Mouse (Mus musculus): ENCODE data around the gene Suds3. TPM values are rescaled to one million over a fixed set of nuclear protein-coding genes. Genes with fewer than 3 reads are reported as not detected.

Gene Suds3
- polyA plus RNA-seq, 1 experiment: 76.0 TPM

DNA sequence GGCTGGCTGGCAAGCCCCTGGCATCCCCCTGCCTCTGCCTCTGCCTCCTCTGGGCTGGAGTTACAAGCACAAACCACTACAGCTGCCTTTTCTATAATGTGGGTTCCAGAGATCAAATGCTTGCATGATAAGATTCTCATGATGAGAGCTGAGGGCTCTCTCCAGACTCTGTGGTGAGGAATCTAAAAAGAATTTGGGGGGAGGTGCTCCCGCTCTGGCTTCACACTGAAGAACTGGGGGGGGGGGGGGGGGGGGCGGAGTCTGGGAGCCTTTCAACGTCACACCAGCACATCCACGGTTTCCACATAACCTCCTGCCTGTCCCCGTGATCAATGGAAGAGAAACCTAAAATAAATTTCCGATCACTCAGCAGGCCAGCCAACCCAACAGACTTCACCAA lies 26.1 kb downstream of the Suds3 start:
- peaks cover 19% of the 10 kb centered on the region for H3K36me3 ChIP-seq (ENCODE audit: control insufficient read depth, insufficient read depth)
- H3K27me3 ChIP-seq (ENCODE audit: control insufficient read depth, insufficient read depth, insufficient read length): peaks cover 3% of the 10 kb centered on the region
- no peak for TF ChIP-seq MYOD1 (IDR thresholded peaks at IDR 0.05; ENCODE audit: control insufficient read depth, insufficient read length, low read depth)
- no peak for TF ChIP-seq USF1 (IDR thresholded peaks at IDR 0.05; ENCODE audit: low read depth)
- TF ChIP-seq CTCF (IDR thresholded peaks at IDR 0.05; ENCODE audit: control insufficient read depth, insufficient read depth, insufficient read length): no peak
- no peak for TF ChIP-seq CEBPB (IDR thresholded peaks at IDR 0.05; ENCODE audit: low read depth)
- no peak for TF ChIP-seq FOSL1 (IDR thresholded peaks at IDR 0.05; ENCODE audit: insufficient read depth, low read length, poor library complexity, severe bottlenecking)
- TF ChIP-seq MYOG (IDR thresholded peaks at IDR 0.05; ENCODE audit: control insufficient read depth, extremely low read depth, insufficient read length): no peak
- TF ChIP-seq MAX (IDR thresholded peaks at IDR 0.05): no peak
- H3ac ChIP-seq (ENCODE audit: control insufficient read depth, insufficient read length, low read depth): no peak overlapping the region
- no peaks in the 10 kb centered on the region for H3K79me2 ChIP-seq (ENCODE audit: control insufficient read depth, insufficient read depth)
- H3K79me3 ChIP-seq (ENCODE audit: low read depth): no peaks in the 10 kb centered on the region
- no peak overlapping the region for H3K4me3 ChIP-seq (ENCODE audit: insufficient read depth, poor library complexity, severe bottlenecking)

DNA sequence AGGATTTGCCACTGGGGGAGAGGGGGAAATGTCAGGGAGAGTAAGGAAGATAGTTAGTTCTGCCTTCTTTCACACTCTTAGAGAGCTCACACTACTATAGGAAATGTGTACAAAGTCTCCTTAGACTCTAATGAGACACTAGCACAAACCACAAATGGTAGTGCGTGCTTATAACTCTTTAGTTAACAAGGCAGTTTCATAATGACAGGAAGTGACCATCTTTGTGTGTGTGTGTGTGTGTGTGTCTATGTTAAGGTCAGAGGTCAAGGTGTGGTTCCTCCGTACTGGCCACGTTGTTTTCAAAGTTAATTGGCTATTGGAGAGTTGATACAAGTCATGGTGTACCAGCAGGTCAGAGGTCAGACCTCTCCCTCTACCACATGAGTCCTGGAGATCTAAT lies 26.8 kb downstream of the Suds3 start:
- H3K4me3 ChIP-seq (ENCODE audit: insufficient read depth, poor library complexity, severe bottlenecking): no peak overlapping the region
- no peak for TF ChIP-seq USF1 (IDR thresholded peaks at IDR 0.05; ENCODE audit: low read depth)
- no peak for TF ChIP-seq MAX (IDR thresholded peaks at IDR 0.05)
- TF ChIP-seq MYOG (IDR thresholded peaks at IDR 0.05; ENCODE audit: control insufficient read depth, extremely low read depth, insufficient read length): no peak
- H3ac ChIP-seq (ENCODE audit: control insufficient read depth, insufficient read length, low read depth): no peak overlapping the region
- H3K79me3 ChIP-seq (ENCODE audit: low read depth): no peaks in the 10 kb centered on the region
- H3K36me3 ChIP-seq (ENCODE audit: control insufficient read depth, insufficient read depth): peaks cover 12% of the 10 kb centered on the region
- H3K79me2 ChIP-seq (ENCODE audit: control insufficient read depth, insufficient read depth): no peaks in the 10 kb centered on the region
- H3K27me3 ChIP-seq (ENCODE audit: control insufficient read depth, insufficient read depth, insufficient read length): peaks cover 3% of the 10 kb centered on the region

DNA sequence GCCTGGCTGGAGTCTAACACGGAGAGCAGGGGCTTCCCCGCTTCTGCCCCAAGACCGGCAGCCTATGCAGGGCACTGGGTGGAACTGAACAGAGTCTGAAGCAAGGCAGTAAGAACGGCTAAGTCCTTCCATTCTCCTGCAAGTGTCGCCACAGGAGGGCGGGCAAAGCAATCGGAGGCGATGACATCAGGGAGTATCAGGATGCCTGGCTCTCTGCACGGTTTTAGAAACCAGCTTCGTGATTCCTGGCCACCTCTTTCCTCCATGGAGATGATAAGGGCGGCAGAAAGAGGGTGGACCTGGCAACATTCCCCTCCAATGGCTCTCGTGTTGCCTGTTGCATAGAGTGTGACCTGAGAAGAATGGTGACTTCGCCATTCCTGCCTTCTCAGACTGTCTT lies 28.2 kb downstream of the Suds3 start:
- H3K36me3 ChIP-seq (ENCODE audit: control insufficient read depth, insufficient read depth): peaks cover 6% of the 10 kb centered on the region
- no peak overlapping the region for H3K4me3 ChIP-seq (ENCODE audit: insufficient read depth, poor library complexity, severe bottlenecking)
- no peak overlapping the region for H3ac ChIP-seq (ENCODE audit: control insufficient read depth, insufficient read length, low read depth)
- H3K27me3 ChIP-seq (ENCODE audit: control insufficient read depth, insufficient read depth, insufficient read length): peaks cover 3% of the 10 kb centered on the region
- TF ChIP-seq MAX (IDR thresholded peaks at IDR 0.05) (no peak), CTCF (IDR thresholded peaks at IDR 0.05; ENCODE audit: control insufficient read depth, insufficient read depth, insufficient read length) (no peak), MYOD1 (IDR thresholded peaks at IDR 0.05; ENCODE audit: control insufficient read depth, insufficient read length, low read depth) (no peak), MYOG (IDR thresholded peaks at IDR 0.05; ENCODE audit: control insufficient read depth, extremely low read depth, insufficient read length) (no peak), CEBPB (IDR thresholded peaks at IDR 0.05; ENCODE audit: low read depth) (no peak)
- H3K79me2 ChIP-seq (ENCODE audit: control insufficient read depth, insufficient read depth): no peaks in the 10 kb centered on the region
- H3K79me3 ChIP-seq (ENCODE audit: low read depth): no peaks in the 10 kb centered on the region

DNA sequence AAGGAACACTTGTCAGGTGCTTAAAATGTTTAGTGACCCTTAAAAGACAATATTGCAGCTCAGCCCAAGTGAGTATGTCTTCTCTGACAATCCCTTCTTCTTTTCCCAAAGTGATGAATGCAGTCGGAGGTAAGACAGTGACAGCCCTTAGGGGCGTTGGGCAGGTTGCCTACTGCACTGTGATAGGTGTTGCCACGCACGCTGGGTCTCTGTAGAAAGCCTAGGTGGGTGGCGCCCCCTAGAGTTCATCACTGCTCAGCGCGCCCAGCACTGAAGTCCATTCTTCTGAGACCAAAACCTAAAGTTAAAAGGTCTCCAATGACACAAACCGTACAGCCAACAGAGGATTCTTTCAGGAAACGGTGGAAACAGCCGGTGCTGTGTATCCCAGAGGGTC lies 46.4 kb downstream of the Suds3 start:
- Histone ChIP-seq H3K36me3 (ENCODE audit: control insufficient read depth, insufficient read depth) (no peaks in the 10 kb centered on the region), H3ac (ENCODE audit: control insufficient read depth, insufficient read length, low read depth) (no peak overlapping the region), H3K27me3 (ENCODE audit: control insufficient read depth, insufficient read depth, insufficient read length) (no peaks in the 10 kb centered on the region), H3K4me3 (ENCODE audit: insufficient read depth, poor library complexity, severe bottlenecking) (no peak overlapping the region), H3K79me2 (ENCODE audit: control insufficient read depth, insufficient read depth) (no peaks in the 10 kb centered on the region), H3K79me3 (ENCODE audit: low read depth) (no peaks in the 10 kb centered on the region)
- TF ChIP-seq MYOG (IDR thresholded peaks at IDR 0.05; ENCODE audit: control insufficient read depth, extremely low read depth, insufficient read length) (no peak), MAX (IDR thresholded peaks at IDR 0.05) (no peak), MYOD1 (IDR thresholded peaks at IDR 0.05; ENCODE audit: control insufficient read depth, insufficient read length, low read depth) (no peak), USF1 (IDR thresholded peaks at IDR 0.05; ENCODE audit: low read depth) (no peak), FOSL1 (IDR thresholded peaks at IDR 0.05; ENCODE audit: insufficient read depth, low read length, poor library complexity, severe bottlenecking) (no peak), CEBPB (IDR thresholded peaks at IDR 0.05; ENCODE audit: low read depth) (no peak), CTCF (IDR thresholded peaks at IDR 0.05; ENCODE audit: control insufficient read depth, insufficient read depth, insufficient read length) (no peak)

DNA sequence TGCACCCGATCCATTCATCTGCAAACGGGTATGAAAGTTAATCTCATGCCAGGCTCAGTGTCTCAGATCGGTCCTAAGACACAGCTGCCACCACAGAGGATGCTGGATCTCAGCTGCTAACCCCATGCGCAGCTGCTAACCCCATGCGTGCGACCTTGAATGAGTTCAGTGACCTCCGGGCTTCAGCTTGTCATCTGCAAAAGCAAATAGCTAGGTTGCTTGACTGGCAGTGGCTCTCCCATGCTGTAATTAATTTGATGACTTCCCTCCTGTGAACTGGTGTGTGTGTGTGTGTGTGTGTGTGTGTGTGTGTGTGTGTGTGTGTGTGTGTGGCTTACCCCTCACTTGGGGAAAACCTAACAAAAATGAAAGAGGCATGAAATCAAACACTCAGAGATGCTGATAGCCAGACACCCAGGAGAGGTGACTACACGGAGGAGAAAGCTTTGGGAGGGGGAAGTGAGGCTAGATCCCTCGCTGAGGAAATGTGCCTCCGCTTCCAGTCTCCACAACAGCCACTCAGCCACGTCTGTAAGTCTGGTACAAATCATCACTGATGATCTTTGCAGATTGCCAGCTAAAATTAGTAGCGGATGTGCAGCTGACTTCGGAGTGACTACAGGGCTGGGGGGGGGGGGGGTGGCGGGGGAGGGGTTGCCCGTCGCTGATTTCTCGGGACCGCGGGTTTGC lies 47.0 kb downstream of the Suds3 start:
- Histone ChIP-seq H3K36me3 (ENCODE audit: control insufficient read depth, insufficient read depth) (no peaks in the 10 kb centered on the region), H3K79me2 (ENCODE audit: control insufficient read depth, insufficient read depth) (no peaks in the 10 kb centered on the region), H3K27me3 (ENCODE audit: control insufficient read depth, insufficient read depth, insufficient read length) (no peaks in the 10 kb centered on the region), H3K79me3 (ENCODE audit: low read depth) (no peaks in the 10 kb centered on the region), H3K4me3 (ENCODE audit: insufficient read depth, poor library complexity, severe bottlenecking) (no peak overlapping the region), H3ac (ENCODE audit: control insufficient read depth, insufficient read length, low read depth) (no peak overlapping the region)
- TF ChIP-seq MAX (IDR thresholded peaks at IDR 0.05) (no peak), CTCF (IDR thresholded peaks at IDR 0.05; ENCODE audit: control insufficient read depth, insufficient read depth, insufficient read length) (no peak), MYOG (IDR thresholded peaks at IDR 0.05; ENCODE audit: control insufficient read depth, extremely low read depth, insufficient read length) (no peak), MYOD1 (IDR thresholded peaks at IDR 0.05; ENCODE audit: control insufficient read depth, insufficient read length, low read depth) (no peak), USF1 (IDR thresholded peaks at IDR 0.05; ENCODE audit: low read depth) (no peak), CEBPB (IDR thresholded peaks at IDR 0.05; ENCODE audit: low read depth) (no peak), FOSL1 (IDR thresholded peaks at IDR 0.05; ENCODE audit: insufficient read depth, low read length, poor library complexity, severe bottlenecking) (no peak)

DNA sequence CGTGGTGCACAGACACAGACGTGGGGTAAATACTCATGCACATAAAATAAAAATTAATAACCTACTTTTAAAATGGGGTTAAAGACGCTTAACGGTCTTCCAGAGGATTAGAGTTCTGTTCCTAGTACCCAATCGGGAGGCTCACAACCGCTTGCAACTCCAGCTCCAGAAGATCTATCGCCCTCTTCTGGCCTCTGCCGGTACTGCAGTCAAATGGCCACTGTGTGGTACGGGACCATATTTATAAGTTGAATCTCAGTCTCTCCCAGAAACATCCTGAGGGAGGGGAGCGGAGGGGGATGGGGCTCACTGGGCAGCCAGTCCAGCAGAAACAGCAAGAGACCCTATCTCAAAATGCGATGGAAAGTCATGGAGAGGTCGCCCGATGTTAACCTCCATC lies 47.7 kb downstream of the Suds3 start:
- H3K4me3 ChIP-seq (ENCODE audit: insufficient read depth, poor library complexity, severe bottlenecking): no peak overlapping the region
- H3K36me3 ChIP-seq (ENCODE audit: control insufficient read depth, insufficient read depth): no peaks in the 10 kb centered on the region
- H3K27me3 ChIP-seq (ENCODE audit: control insufficient read depth, insufficient read depth, insufficient read length): no peaks in the 10 kb centered on the region
- no peaks in the 10 kb centered on the region for H3K79me3 ChIP-seq (ENCODE audit: low read depth)
- TF ChIP-seq CTCF (IDR thresholded peaks at IDR 0.05; ENCODE audit: control insufficient read depth, insufficient read depth, insufficient read length) (no peak), MYOG (IDR thresholded peaks at IDR 0.05; ENCODE audit: control insufficient read depth, extremely low read depth, insufficient read length) (no peak), FOSL1 (IDR thresholded peaks at IDR 0.05; ENCODE audit: insufficient read depth, low read length, poor library complexity, severe bottlenecking) (no peak), MYOD1 (IDR thresholded peaks at IDR 0.05; ENCODE audit: control insufficient read depth, insufficient read length, low read depth) (no peak), CEBPB (IDR thresholded peaks at IDR 0.05; ENCODE audit: low read depth) (no peak), MAX (IDR thresholded peaks at IDR 0.05) (no peak), USF1 (IDR thresholded peaks at IDR 0.05; ENCODE audit: low read depth) (no peak)
- no peak overlapping the region for H3ac ChIP-seq (ENCODE audit: control insufficient read depth, insufficient read length, low read depth)
- H3K79me2 ChIP-seq (ENCODE audit: control insufficient read depth, insufficient read depth): no peaks in the 10 kb centered on the region
